Mouse (Mus musculus) lung, postnatal 4 days (tissue): ENCODE measurements around the gene Rimbp2.
"Not testable (repeated sequence)": the region's sequence is repeated elsewhere in the genome, so short reads cannot be mapped to it uniquely, and the experiment has no call there.

Experiments
- DNase-seq, 2 experiments: peaks; one replicate each; pipeline ENCODE4 v3.0.0; 2021

Gene Rimbp2

GRCm38 (mm10) chr5:128744351-128744750, 208.9 kb downstream of the Rimbp2 start:
- peak in 1 of 2 experiments; percentile 13 for DNase-seq

- peak in 1 of 2 experiments; percentile 10 for DNase-seq
Measured at GRCm38 (mm10) chr5:128739838-128740171, 213.5 kb downstream of the Rimbp2 start.

GRCm38 (mm10) chr5:128739168-128739837, 214.0 kb downstream of the Rimbp2 start:
- peak in 1 of 2 experiments; percentile 10 for DNase-seq

GRCm38 (mm10) chr5:128735921-128736320, 217.4 kb downstream of the Rimbp2 start:
- DNase-seq, result peak in 1 of 2 experiments; percentile 18

- peak; percentile 36 to 48 for DNase-seq
Measured at GRCm38 (mm10) chr5:128733955-128734354, 219.3 kb downstream of the Rimbp2 start.

- DNase-seq, result peak; percentile 4 to 21
Measured at GRCm38 (mm10) chr5:128732416-128733014, 220.8 kb downstream of the Rimbp2 start.

GRCm38 (mm10) chr5:128730634-128731033, 222.7 kb downstream of the Rimbp2 start:
- DNase-seq, result peak in 1 of 2 experiments; percentile 10

- DNase-seq, result no peak
Measured at GRCm38 (mm10) chr5:128729341-128729740, 223.9 kb downstream of the Rimbp2 start.

GRCm38 (mm10) chr5:128720461-128720860, 232.8 kb downstream of the Rimbp2 start:
- DNase-seq, result not testable (repeated sequence)

GRCm38 (mm10) chr5:128715171-128715570, 238.1 kb downstream of the Rimbp2 start:
- no peak for DNase-seq

GRCm38 (mm10) chr5:128711847-128712246, 241.4 kb downstream of the Rimbp2 start:
- DNase-seq, result no peak

GRCm38 (mm10) chr5:128710596-128710995, 242.7 kb downstream of the Rimbp2 start:
- DNase-seq, result no peak

- no peak for DNase-seq
Measured at GRCm38 (mm10) chr5:128708929-128709328, 244.4 kb downstream of the Rimbp2 start.
